28 mouse cellular contexts compared by ENCODE assay signal in the genomic region with DNA sequence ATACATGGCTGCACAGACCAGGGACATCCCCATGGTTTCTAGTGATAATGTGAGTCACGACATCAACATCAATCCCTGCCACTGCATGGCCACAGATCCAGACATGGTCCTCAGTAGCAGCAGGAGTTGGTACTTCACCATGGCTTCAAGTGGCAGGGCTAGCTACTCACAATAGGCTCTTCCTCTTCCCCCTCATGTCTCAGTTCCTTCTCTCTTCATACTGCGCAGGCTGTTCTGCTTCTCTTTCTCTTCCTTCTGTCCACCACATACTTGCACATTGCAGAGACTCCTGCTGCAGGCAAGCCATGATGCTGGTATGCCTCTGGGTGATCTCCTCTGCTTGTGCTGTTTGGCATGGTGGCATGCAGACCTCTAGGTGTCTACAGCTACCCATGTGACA. TPM values are rescaled to one million over a fixed set of nuclear protein-coding genes. Genes with fewer than 3 reads are reported as not detected.
DNase-seq lines count a peak whose midpoint lies in the region; ATAC-seq lines count a peak whose summit lies in the region.
"Had no signal": no experiment of that assay in that cellular context is flagged by ENCODE, and none has a peak within 500 bp of the region (broad histone marks: within the 10 kb centered on the region; RNA-seq: fewer than 3 reads in every experiment).

No protein-coding gene starts in this region.

- H3K9ac ChIP-seq in hindbrain, embryonic 16.5 days (ENCODE audit: low read depth, low read length) = no peak overlapping the region
- H3K9ac ChIP-seq: embryonic facial prominence, embryonic 13.5 days; forebrain, embryonic 12.5 days; liver, embryonic 12.5 days; stomach, embryonic 15.5 days had no signal

- no peaks in the 10 kb centered on the region for H3K9me3 ChIP-seq in hindbrain, embryonic 16.5 days (ENCODE audit: control insufficient read depth, low read length)
- H3K9me3 ChIP-seq: embryonic facial prominence, embryonic 13.5 days; forebrain, embryonic 12.5 days; heart, embryonic 10.5 days; hindbrain, embryonic 10.5 days; liver, embryonic 12.5 days; stomach, embryonic 15.5 days had no signal

- H3K4me2 ChIP-seq in hindbrain, embryonic 16.5 days (ENCODE audit: low read length) = no peak overlapping the region
- H3K4me2 ChIP-seq: embryonic facial prominence, embryonic 13.5 days; forebrain, embryonic 12.5 days; liver, embryonic 12.5 days; stomach, embryonic 15.5 days had no signal

- ATAC-seq in hematopoietic stem cell, adult 5-6 weeks (replicated peaks in 1 of 2; ENCODE audit: insufficient read depth in 1 of 2, low FRiP score in 2 of 2, low TSS enrichment in 1 of 2, low read depth in 1 of 2, poor library complexity in 2 of 2, severe bottlenecking in 2 of 2) = 0 out of 4 replicates have a peak, but pooled peaks have one; percentile 12 to 29
- ATAC-seq in monocyte, adult 5-6 weeks (replicated peaks; ENCODE audit: insufficient number of reproducible peaks, low FRiP score, low TSS enrichment, poor library complexity, severe bottlenecking) = peak; percentile 40
- no peak for ATAC-seq in hindbrain, embryonic 16.5 days
- ATAC-seq: hindbrain, postnatal 0 days; intestine, embryonic 16.5 days; liver, embryonic 12.5 days; midbrain, embryonic 16.5 days had no signal

- H3K4me3 ChIP-seq in hindbrain, embryonic 16.5 days (ENCODE audit: low read length) = no peak overlapping the region
- H3K4me3 ChIP-seq: embryonic facial prominence, embryonic 13.5 days; erythroblast, embryonic 14.5 days; forebrain, embryonic 12.5 days; gastrocnemius, adult 2 months; heart, embryonic 10.5 days; hindbrain, embryonic 10.5 days; layer of hippocampus, adult 2 months; liver, embryonic 12.5 days; stomach, embryonic 15.5 days had no signal

- no peaks in the 10 kb centered on the region for H3K4me1 ChIP-seq in hindbrain, embryonic 16.5 days (ENCODE audit: control insufficient read depth, insufficient read depth, low read depth, low read length)
- H3K4me1 ChIP-seq: embryonic facial prominence, embryonic 13.5 days; forebrain, embryonic 12.5 days; heart, embryonic 10.5 days; hindbrain, embryonic 10.5 days; stomach, embryonic 15.5 days had no signal

- DNase-seq in 3T3-L1 (ENCODE audit: low read depth, low spot score) (peak; percentile 13), A20 (ENCODE audit: low read depth, low spot score) (peak; percentile 59)
- DNase-seq in thymus, postnatal 10 days (ENCODE audit: low spot score in 2 of 2) = no peak
- no peak for DNase-seq in cerebellum, adult 9-10 months
- DNase-seq: cerebellum, adult 11-12 months; embryo, embryonic 11 days; gastrocnemius, adult 2 months; kidney, postnatal 25 days; layer of hippocampus, postnatal 36 days; lung, adult 18-20 months; lung, postnatal 10 days; right cerebral cortex, postnatal 25 days; thymus, adult 18-20 months; thymus, postnatal 4 days had no signal

- 97% methylated on average over 2 of the region's 2 CpGs for WGBS in hindbrain, embryonic 16.5 days

- H3K27ac ChIP-seq in hindbrain, embryonic 16.5 days (ENCODE audit: low read depth, low read length) = no peak overlapping the region
- H3K27ac ChIP-seq: embryonic facial prominence, embryonic 13.5 days; forebrain, embryonic 12.5 days; gastrocnemius, adult 2 months; heart, embryonic 10.5 days; hindbrain, embryonic 10.5 days; hindbrain, postnatal 0 days; layer of hippocampus, adult 2 months; liver, embryonic 12.5 days; stomach, embryonic 15.5 days had no signal

- H3K36me3 ChIP-seq in hindbrain, embryonic 16.5 days (ENCODE audit: control insufficient read depth, insufficient read depth, low read length) = no peaks in the 10 kb centered on the region
- H3K36me3 ChIP-seq: forebrain, embryonic 12.5 days; liver, embryonic 12.5 days; stomach, embryonic 15.5 days had no signal

- no peaks in the 10 kb centered on the region for H3K27me3 ChIP-seq in hindbrain, embryonic 16.5 days (replicated peaks; ENCODE audit: control insufficient read depth, insufficient read depth, low read length)
- H3K27me3 ChIP-seq: embryonic facial prominence, embryonic 13.5 days; forebrain, embryonic 12.5 days; liver, embryonic 12.5 days; stomach, embryonic 15.5 days had no signal

RNA-seq across cellular contexts. Expression of gene Htt, which starts 11.9 kb away (rescaled TPM):
- 19.5 and 33.1 TPM in 2 replicates for total RNA-seq in hematopoietic stem cell, adult 5-6 weeks (2017)
- total RNA-seq in monocyte, adult 5-6 weeks (2017) = 19.1 to 39.8 TPM (median 19.7 TPM) in 3 replicates
- 11.9 and 12.1 TPM in 2 replicates for polyA plus RNA-seq in hindbrain, embryonic 16.5 days (2015; fragmentation: Nextera tagmentation; extraction: Ambion mirVana)

Comparison
In these comparisons a context has a peak if more than half of its experiments do, and no peak if none do; other contexts are left out.
1. DNase-seq: peak in 3T3-L1 (single experiment) and A20 (single experiment); none in thymus, postnatal 10 days (0 of 2) and cerebellum, adult 9-10 months (single experiment).